Mouse (Mus musculus) inflammation-experienced regulatory T-cells, adult 6 months (primary cell): Measurements from ENCODE around the gene Gjb2. TPM values are rescaled to one million over a fixed set of nuclear protein-coding genes. Genes with fewer than 3 reads are reported as not detected.
"Not testable (repeated sequence)": the region's sequence is repeated elsewhere in the genome, so short reads cannot be mapped to it uniquely, and the experiment has no call there.

Experiments used
- ATAC-seq: one replicate; pipeline ENCODE4 v1.8.0; 2017
- polyA plus RNA-seq, 3 experiments: library from polyadenylated mRNA; unstranded; fragments of 100-300 nt; shearing (Covaris generic); gene quantifications; one replicate each; pipeline ENCODE4 v1.2.1; 2017

Gene Gjb2
- polyA plus RNA-seq, 3 experiments from 2014 or later = 4.3 to 5.1 (median 4.5) TPM

DNA sequence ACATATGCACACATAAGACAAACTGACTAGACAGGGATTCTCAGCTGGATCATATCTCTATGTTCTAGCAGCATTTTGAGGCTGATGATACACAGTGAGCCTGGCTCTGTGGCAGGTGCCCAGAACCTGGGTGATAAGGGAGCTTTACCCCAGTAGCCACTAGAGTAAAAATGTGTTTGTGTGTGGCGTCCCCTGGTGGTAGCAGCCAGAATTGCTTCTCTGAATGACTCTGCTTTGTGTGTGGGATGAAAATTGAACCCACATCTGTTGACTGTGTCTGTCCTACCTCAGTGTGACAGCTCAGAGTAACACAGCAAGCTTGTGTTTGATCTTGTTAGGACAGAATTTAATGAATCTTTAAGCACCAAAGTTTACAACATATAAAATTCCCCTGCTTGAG, 44.5 kb downstream of the Gjb2 start:
- not testable (repeated sequence) for ATAC-seq

DNA sequence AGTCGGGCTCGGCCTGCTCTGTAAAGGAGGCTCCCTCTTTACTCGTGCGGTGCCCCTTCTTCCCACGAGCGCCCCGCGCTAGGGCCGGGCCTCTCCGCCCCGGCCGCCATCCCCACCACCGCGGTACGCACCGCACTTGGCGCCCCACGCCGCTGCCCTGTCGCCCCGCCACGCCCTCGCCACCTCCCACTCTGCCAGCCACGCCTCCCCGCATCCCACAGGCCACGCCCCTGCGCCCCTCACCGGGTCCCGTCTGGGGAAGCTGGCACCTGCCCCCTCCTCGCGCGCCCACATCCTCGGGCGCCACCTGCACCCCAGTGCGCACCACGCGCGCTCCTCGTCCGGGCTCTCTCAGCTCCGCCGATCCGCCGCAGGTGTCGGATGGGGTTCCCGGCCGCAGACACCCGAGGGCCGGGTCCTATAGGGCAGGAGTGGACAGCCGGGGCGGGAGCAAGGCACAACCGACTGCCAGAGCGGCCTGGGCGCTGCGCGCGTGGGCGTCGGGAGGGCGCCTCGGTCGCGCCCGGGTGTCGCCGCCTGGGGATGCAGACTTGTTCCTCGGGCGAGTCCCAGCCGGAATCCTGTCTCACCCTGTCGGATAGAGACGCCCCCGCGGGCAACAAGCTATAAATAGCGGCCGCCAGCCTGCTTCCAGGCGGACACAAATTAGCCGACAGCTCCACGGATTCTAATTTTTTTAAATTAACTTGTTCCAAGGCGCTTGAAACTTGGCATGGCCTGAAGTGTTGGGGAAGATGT, 46.8 kb downstream of the Gjb2 start, which contains the start of gene Gja3:
Gene Gja3, minus strand, starts transcription at position 538 of the 759 bp plus-strand sequence.
- no peak for ATAC-seq

DNA sequence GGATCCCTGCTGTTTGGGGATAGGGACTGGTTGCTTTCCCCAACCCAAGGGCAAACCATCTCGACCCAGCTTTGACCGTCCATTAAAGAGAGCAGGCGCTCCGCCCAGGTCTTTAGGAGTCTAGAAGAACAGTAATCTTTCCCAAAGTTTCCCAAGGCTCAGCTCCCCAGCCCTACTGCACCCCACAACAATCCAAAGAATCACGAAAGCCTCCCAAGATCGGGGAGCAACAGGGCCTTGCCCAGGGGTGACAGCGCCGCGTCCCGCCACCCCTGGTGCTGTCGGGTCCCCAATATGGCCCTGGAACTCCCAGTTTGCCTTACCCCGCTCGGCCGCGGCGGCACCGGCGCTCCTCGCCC, 47.3 kb downstream of the Gjb2 start:
- no peak for ATAC-seq

DNA sequence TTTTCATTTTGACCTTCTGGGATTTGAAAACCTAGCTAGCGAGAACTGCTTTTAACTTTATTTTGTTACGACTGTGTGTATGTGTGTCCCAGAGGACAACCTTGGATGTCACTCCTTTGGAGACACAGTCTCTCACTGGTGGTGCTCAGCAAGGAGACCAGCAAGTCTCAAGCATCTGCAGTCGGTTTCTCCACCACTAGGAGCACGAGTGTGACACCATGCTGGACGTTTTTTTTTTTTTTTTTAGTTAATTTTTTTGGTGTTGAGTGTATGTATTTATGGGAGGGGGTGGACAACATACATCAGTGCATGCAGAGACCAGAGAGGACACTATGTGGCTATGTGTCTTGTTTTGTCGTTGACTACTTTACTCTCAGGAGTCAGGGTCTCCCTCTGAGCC, 51.8 kb downstream of the Gjb2 start:
- ATAC-seq = no peak

Other genes with a start within 250 kb of the Gjb2 start
- 10 to 100 TPM; 35.1 to 67.2 (median 57.1) TPM for gene Zmym2, start 218.0 kb downstream of the Gjb2 start, polyA plus RNA-seq
- not detected for gene Gja3, start 46.6 kb downstream of the Gjb2 start, polyA plus RNA-seq
- gene Gm4491, start 11.2 kb upstream of the Gjb2 start, polyA plus RNA-seq = not detected
- gene Gjb6, start 28.9 kb upstream of the Gjb2 start, polyA plus RNA-seq = not detected